Mouse (Mus musculus): ENCODE measurements around the gene Mcmbp. TPM values are rescaled to one million over a fixed set of nuclear protein-coding genes. Genes with fewer than 3 reads are reported as not detected.
"Not testable (repeated sequence)": the region's sequence is repeated elsewhere in the genome, so short reads cannot be mapped to it uniquely, and the experiment has no call there.

Mcmbp gene
- total RNA-seq, 2 experiments from 2014 or later = 32.5 to 32.7 TPM

DNA sequence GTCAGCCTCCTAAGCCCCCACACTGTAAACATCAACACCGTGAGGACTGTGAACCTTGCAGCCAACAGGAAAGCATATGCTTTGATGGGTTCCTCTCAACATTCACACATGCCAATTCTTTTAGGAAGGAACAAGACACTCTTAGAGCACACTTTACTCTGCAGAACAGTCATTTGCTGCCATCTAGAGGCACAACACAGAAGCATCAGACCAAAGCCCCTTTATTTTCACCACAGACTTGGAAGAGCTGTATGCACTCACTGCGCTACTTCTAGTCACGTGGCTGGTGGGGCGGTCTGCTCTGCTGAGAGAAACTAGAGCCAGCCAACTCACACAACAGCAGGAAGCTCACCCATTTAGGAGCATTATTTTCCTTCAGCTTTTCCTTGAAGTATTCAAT is 15.5 kb downstream of the Mcmbp start:
- peak; percentile 69 to 77 for DNase-seq (ENCODE audit: low spot score in 2 of 2)

DNA sequence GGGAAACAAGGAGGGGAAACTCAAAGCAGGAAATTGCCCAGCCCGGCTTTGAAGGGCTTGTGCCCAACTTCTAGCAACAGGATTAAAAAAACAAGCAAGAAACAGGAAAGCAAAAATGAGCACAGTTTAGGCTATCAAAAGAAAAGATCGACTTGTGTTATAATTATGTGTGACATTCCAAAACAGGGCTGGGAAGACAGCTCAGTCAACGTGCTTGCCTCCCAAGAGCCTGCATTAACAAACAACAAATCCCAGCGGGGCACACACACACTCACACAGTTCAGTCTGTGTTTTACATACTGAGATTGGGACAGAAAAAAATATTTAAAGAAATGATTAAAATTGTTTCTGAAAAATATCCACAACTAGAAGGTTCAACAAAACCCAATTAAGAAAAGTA is 22.3 kb downstream of the Mcmbp start:
- DNase-seq (ENCODE audit: low spot score in 2 of 2) = no peak

DNA sequence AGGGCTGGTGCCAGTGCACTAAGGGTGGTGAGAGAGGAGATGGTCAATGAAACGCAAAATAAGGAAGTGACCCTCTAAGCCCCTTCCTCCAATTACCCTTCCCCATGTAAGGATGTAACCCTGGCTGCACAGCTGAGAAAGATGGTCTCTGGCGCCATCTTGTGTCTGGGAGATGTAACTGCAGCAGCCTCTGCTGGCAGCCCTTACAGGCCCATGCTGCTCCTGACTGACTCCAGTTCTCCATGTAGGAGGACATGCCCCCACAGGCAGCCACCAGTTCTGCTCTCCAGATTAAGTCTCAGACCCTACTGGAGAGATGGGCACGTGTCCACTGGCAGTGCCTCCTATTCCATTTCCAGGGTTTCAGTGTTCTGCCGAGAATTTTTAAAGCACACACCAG is 34.6 kb downstream of the Mcmbp start:
- peak; percentile 82 to 83 for DNase-seq (ENCODE audit: low spot score in 2 of 2)

DNA sequence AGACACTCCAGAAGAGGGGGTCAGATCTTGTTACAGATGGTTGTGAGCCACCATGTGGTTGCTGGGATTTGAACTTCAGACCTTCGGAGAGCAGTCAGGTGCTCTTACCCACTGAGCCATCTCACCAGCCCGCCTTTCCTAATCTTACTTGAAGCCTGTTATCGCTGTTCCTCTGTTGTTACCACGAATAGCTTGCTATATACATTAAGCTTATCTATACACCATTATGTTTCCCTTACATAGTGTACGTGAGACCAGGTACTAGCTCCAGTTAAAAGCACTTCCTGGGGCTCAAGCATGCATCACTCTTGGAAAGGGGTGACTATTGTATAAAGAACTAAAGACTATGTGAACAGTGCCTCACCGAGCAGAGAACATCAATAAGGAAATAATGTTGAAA is 40.3 kb downstream of the Mcmbp start:
- DNase-seq (ENCODE audit: low spot score in 2 of 2) = not testable (repeated sequence)

DNA sequence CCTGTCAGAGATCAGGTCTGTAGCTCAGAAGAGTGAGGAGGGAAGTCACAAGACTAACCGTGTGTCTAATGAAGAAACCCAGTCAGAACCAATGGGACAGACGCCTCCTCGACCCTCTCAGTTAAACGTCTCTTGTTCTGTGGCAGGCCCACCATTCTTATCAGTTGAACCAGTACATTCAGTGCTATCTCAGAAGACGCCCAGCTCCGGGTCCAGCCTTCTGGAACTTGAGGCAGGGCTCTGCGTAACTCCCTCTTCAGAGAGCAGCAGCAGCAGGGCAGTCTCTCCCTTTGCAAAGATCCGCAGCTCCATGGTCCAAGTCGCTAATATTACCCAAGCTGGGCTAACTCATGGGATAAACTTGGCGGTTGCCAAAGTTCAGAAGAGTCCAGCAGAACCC is 45.4 kb downstream of the Mcmbp start:
- no peak for DNase-seq (ENCODE audit: low spot score in 2 of 2)

DNA sequence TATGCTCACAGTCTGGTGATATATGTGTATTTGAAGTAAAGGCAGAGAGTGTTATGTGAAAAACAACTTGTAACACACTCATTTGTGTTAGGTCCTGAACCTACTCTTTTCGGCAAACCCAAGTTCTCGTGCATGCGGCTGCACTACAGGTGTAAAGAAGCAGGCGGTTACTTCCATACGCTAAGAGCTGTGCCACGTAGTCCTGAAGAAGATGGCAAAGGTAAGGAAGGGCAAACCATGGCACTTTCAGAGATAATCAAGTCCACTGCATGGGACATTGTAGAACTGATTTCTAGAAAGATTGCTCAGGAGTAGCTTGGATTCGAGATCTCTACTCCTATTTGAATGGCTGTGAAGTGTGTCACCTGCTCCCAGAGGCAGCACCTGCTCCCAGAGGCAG is 48.1 kb downstream of the Mcmbp start:
- no peak for DNase-seq (ENCODE audit: low spot score in 2 of 2)

DNA sequence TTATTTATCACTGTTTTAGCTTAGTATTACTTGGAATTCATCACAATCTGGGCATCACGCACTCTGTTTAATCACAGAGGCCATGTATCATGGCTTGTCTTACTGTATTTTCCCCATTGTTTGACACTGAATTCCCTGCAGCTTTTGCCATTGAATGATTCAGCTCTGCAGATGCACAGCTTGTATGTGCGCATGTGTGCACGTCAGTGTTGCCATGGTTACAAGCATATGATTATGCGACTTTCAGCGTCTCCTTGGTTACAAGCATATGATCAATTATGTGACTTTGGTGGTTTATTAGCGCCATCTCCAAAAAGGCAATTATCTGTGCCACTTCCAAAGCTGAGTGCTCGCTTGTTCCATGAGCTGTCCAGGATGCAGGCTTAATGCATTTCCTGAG is 49.5 kb downstream of the Mcmbp start:
- DNase-seq (ENCODE audit: low spot score in 2 of 2) = peak; percentile 58 to 64

DNA sequence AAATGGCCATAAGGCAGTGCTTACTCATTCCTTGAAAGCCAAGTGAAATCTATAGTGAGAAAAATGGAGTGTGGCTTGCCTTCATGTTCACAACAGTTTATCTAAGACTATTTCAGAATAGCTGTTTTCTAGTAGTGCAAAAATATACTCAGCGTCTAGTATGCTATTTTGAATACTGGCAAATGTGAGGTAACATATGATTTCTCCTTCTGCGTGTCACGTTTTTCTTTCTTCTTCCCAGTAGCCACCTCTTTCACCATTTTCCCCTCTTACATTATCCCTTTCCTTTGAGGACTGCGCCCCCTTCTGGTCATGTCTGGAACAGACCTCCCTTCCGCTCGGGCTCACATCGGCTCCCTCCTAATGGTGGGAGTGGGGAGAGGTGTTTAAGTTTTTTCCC is 50.2 kb downstream of the Mcmbp start:
- peak; percentile 98 to 99 for DNase-seq (ENCODE audit: low spot score in 2 of 2)

DNA sequence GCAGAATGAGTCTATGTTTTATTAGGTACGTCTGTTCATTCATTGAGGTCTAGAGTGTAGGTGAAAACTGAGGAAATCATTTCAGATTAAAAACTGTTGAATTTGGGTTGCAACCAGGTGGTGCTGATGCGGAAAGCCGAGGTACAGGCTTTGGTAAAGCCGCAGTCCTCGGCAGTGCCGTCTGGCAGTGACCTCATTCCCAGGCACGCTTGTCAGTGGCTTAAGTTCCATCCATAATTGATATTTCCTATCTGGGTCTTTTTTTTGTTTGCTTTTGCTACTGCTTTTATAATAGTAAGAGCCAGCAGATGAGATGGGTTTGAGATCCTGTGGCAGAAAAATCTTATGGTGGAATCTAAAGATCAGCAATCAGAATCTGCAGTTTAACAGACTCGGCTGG is 50.9 kb downstream of the Mcmbp start:
- no peak for DNase-seq (ENCODE audit: low spot score in 2 of 2)

DNA sequence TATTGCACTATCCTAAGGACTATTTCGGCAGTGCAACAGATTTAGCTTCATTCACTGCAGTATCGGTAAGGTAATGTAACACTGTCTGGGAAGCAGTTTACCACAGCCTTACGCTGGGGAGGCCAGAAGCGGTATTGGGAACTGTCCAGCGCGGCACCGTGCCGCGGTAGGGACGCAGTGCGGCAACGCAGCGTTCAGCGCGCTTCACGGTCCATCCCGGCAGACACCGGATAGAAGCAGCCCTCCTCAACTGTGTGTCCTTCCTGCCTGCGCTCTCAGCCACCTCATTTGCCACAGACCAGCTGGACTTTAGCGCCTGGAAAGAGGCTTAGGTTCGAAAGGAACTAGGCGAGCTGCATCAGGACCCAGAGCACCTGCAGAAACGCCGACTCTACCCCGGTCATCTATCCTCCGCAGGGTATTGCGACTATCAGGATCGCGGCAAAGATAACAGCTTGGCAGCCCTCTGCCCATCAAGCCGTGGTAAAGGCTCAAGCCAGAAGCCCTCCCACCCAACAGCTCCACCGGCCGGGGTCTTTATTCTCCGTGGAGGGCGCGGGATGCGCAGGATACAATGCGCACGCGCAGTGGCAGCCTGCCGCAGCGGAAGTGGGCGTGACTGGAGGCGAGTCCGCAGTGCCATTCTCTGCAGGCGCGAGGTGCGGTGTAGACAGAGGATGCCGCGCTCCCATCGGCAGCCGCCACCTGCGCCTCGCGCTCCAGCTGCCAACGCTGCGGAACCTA is 52.3 kb downstream of the Mcmbp start:
- peak; percentile 78 to 87 for DNase-seq (ENCODE audit: low spot score in 2 of 2)

DNA sequence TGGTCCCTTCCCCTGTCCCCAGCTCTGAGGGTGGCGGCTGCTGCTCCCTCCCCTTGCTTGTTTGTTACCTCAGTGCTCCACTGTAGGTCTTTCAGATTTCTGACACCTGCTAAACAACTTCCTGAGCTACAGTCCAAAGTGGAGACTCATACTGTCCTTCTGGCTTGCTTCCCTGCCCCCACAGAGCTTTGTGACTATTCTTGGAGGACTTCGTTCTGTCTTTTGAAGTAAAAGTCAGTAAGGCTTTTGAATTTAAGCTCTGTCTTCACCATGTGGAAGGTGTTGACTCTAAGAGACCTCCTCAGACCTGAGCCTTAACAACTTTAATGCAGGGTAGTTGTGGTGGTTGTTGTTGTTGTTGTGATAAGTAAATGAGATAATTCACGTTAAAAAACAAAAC is 61.7 kb downstream of the Mcmbp start:
- DNase-seq (ENCODE audit: low spot score in 2 of 2) = no peak

DNA sequence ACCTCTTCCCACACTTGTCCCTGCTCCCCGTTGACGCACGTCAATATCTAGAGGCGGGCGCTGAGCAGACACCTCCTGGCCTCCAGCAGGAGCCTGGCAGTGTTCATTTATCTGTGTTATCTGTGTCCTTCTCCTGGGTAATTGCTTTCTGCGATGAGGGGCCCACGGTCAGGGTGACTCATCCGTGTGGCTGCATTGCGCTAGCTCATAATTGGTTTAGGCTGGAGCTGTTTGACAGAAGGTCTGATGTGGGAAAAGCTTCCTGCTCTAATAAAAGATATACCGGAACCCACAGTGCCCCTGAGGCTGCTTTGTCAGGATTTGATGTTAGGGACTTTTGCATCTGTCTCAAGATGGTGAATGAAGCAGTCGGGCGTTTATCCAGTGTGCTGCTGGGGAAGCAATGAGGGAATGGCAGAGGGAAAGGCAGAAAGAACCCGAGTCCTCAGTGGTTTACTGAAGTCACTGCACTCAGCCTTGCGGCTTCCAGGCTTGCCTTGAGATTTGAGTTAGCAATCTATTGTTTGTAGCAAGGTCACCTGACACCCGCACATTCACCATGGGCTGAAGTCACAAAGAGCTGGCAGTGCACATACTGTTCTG is 67.8 kb downstream of the Mcmbp start:
- DNase-seq (ENCODE audit: low spot score in 2 of 2) = peak in 1 of 2 experiments; percentile 39

DNA sequence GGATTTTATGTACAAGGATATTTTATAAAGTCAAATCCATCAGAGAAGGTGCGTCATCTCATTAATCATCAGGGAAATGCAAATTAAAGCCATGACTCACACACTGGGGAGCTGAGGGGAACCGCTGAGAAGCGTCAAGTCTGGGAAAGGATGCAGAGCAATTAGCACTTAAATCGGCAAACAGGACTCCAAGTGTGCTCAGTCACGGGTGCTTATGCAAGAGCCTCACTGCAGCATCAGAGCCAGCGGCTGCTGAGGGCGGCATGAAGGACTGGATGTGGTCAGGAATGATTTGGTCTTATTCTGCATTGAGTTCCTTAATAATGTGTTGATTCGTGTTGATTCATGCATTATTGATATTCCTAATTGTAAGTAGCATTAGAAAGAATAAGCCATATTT is 68.3 kb downstream of the Mcmbp start:
- peak in 1 of 2 experiments; percentile 48 for DNase-seq (ENCODE audit: low spot score in 2 of 2)

DNA sequence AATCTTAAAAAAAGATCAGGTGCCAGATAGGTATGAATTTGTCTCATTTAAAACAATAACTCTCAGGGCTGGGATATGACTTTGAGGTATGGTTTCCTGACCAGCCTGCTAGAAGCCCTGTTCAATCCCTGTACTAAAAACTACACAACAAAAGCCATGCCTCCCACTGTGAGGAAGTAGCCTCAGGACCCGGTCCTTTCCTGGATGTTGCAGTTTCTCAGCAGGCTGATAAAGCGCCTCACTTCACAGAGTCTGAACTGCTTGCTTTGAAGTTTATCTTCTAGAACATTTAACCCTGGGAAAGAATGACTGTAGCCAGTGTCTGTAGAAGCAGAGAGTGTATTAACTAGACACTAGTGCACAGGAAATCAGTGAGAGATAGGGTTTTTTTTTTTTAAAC is 71.5 kb downstream of the Mcmbp start:
- DNase-seq (ENCODE audit: low spot score in 2 of 2) = no peak

DNA sequence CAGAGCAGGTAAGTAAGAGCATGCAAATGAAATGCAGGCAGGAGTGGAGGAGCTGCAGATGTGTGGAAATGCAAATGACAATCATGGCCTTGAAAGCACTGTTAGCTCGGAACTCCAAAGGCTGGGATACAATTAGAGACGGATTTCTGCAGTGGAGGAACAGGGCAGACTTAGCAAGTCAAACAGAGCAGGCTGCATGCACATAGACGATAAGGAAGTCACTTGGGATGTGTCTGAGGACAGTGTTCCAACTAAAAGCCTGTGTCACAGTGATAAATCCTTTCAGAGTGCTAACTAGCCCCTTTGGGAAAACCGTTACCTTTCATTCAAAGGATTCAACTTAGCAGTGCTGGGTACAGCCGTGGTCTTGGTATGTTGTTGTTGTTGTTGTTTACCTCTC is 72.5 kb downstream of the Mcmbp start:
- no peak for DNase-seq (ENCODE audit: low spot score in 2 of 2)

DNA sequence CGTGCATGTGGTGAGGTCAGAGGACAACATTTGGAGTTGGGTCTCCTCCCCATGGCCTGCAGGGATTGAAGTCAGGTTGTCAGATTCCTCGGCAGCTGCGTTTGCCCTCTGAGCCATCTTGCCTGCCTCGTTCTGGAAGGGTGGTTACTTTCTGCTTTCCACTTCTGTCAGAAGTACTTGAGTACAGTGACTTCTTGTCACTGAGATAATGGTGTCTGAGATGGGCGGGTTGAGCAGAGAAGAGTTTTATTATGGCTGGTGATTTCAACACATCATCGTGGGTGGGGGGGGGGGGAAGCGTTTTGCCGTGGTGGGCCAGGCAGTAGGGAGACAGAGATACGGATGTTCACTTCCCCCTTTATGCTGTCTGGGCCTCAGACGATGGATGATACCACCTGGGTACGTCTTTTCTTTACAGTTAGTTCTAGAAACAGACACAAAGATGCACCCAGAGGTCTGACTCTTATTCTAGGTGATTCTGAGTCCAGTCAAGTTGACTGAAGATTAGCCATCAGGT is 75.4 kb downstream of the Mcmbp start:
- no peak for DNase-seq (ENCODE audit: low spot score in 2 of 2)

DNA sequence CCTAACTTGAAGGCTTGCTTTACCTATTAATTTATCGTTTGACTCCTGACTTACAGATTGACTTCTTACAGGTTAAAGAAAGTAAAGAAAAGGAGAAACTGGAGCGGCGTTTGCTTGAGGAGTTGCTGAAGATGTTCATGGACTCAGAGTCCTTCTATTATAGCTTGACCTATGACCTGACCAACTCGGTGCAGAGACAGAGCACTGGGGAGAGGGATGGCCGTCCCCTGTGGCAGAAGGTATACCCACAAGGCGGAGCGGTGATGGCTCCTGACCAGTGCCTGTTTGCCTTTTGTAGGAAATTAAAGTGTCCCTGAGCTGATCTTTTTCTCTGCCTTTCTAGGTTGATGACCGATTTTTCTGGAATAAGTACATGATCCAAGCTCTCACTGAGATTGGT is 76.4 kb downstream of the Mcmbp start:
- DNase-seq (ENCODE audit: low spot score in 2 of 2) = no peak

DNA sequence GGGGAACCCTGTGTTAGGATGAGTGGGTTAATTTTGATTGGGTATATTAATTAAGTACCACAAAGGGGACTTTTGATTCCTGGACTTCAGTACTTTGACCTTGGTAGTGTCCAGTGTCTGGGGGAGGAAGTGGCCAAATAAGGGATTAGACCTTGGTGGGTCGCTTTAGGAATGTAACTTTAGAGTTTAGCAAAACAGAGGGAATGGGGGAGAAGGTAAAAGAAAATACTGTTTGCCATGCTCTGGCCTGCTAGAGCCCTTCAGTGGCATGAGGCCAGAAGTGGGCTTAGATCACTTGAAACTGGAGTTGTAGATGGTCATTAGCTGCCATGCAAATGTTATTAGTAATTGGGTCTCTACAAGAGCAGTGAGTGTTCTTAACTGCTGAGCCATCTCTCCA is 83.3 kb downstream of the Mcmbp start:
- no peak for DNase-seq (ENCODE audit: low spot score in 2 of 2)

Other genes starting within 250 kb of the Mcmbp start
- 1 to 10 TPM; 7.1 to 7.8 TPM for gene Bag3, start 216.9 kb downstream of the Mcmbp start, total RNA-seq (2021)
- gene Inpp5f, start 129.2 kb downstream of the Mcmbp start, total RNA-seq (2021) = 100 to 1,000 TPM; 382 to 384 TPM
- 10 to 100 TPM; 34.7 to 37.1 TPM for gene Sec23ip, start 4.4 kb upstream of the Mcmbp start, total RNA-seq (2021)

Data from layer of hippocampus, postnatal 10 days (tissue).